Mouse (Mus musculus) megakaryocyte, adult 5-6 weeks (primary cell): ENCODE results near the gene Rbms3. TPM values are rescaled to one million over a fixed set of nuclear protein-coding genes. Genes with fewer than 3 reads are reported as not detected.

Experiments used
- ATAC-seq: 2 replicates; pipeline ENCODE4 v1.8.0; 2016; ENCODE audit warnings: mild to moderate bottlenecking, inconsistent platforms; ENCODE audit not compliant: poor library complexity, severe bottlenecking
- total RNA-seq, 2 experiments: library from RNA; stranded (forward) in 1 of 2; stranded (reverse) in 1 of 2; fragments of 153-499, 151-499 nt in 1 of 2; fragments of 221-1000, 200-1000 nt in 1 of 2; gene quantifications; 2 replicates each; pipeline versions ENCODE4 v1.2.3 to v1.2.4; 2015 to 2017

Gene Rbms3
- total RNA-seq, 2 experiments from 2014 or later, result 0.04 to 0.25 TPM

- ATAC-seq, result no peak
These were observed 618.9 kb downstream of the Rbms3 start for GRCm38 (mm10) chr9:117010801-117011200.

GRCm38 (mm10) chr9:117008194-117008593 lies 621.5 kb downstream of the Rbms3 start:
- no peak for ATAC-seq

- no peak for ATAC-seq
These were observed 627.6 kb downstream of the Rbms3 start for GRCm38 (mm10) chr9:117002083-117002482.

GRCm38 (mm10) chr9:116999186-116999585 lies 630.5 kb downstream of the Rbms3 start:
- ATAC-seq, result no peak

GRCm38 (mm10) chr9:116990321-116990720 lies 639.4 kb downstream of the Rbms3 start:
- ATAC-seq, result no peak

GRCm38 (mm10) chr9:116980801-116981200 lies 648.9 kb downstream of the Rbms3 start:
- no peak for ATAC-seq

- no peak for ATAC-seq
These were observed 652.3 kb downstream of the Rbms3 start for GRCm38 (mm10) chr9:116977428-116977827.

- no peak for ATAC-seq
These were observed 652.9 kb downstream of the Rbms3 start for GRCm38 (mm10) chr9:116976575-116977408.

- ATAC-seq, result no peak
These were observed 654.4 kb downstream of the Rbms3 start for GRCm38 (mm10) chr9:116975269-116975668.

GRCm38 (mm10) chr9:116974134-116974533 lies 655.6 kb downstream of the Rbms3 start:
- no peak for ATAC-seq

- ATAC-seq, result no peak
These were observed 656.1 kb downstream of the Rbms3 start for GRCm38 (mm10) chr9:116973594-116973993.

- no peak for ATAC-seq
These were observed 662.4 kb downstream of the Rbms3 start for GRCm38 (mm10) chr9:116967317-116967716.

GRCm38 (mm10) chr9:116965691-116966090 lies 664.0 kb downstream of the Rbms3 start:
- ATAC-seq, result no peak

GRCm38 (mm10) chr9:116956156-116956555 lies 673.6 kb downstream of the Rbms3 start:
- no peak for ATAC-seq

GRCm38 (mm10) chr9:116948211-116948610 lies 681.5 kb downstream of the Rbms3 start:
- ATAC-seq, result no peak

- ATAC-seq, result no peak
These were observed 682.3 kb downstream of the Rbms3 start for GRCm38 (mm10) chr9:116947369-116947768.

GRCm38 (mm10) chr9:116946787-116947186 lies 682.9 kb downstream of the Rbms3 start:
- no peak for ATAC-seq

GRCm38 (mm10) chr9:116945689-116946088 lies 684.0 kb downstream of the Rbms3 start:
- no peak for ATAC-seq

- ATAC-seq, result no peak
These were observed 685.8 kb downstream of the Rbms3 start for GRCm38 (mm10) chr9:116943902-116944301.

- no peak for ATAC-seq
These were observed 688.6 kb downstream of the Rbms3 start for GRCm38 (mm10) chr9:116941116-116941515.

- no peak for ATAC-seq
These were observed 689.0 kb downstream of the Rbms3 start for GRCm38 (mm10) chr9:116940693-116941092.

GRCm38 (mm10) chr9:116928338-116928737 lies 701.4 kb downstream of the Rbms3 start:
- ATAC-seq, result no peak

- ATAC-seq, result no peak
These were observed 706.6 kb downstream of the Rbms3 start for GRCm38 (mm10) chr9:116923151-116923550.
